Mouse (Mus musculus) megakaryocyte progenitor cell, adult 5-6 weeks (primary cell): ENCODE measurements around the gene Snapin. TPM values are rescaled to one million over a fixed set of nuclear protein-coding genes. Genes with fewer than 3 reads are reported as not detected.

Source experiments
- ATAC-seq: replicated peaks from 2 replicates; pipeline ENCODE4 v1.8.0; 2016; ENCODE audit warnings: mild to moderate bottlenecking, moderate TSS enrichment, inconsistent platforms; ENCODE audit not compliant: poor library complexity
- total RNA-seq, 2 experiments: library from RNA; stranded (forward) in 1 of 2; stranded (reverse) in 1 of 2; fragments of 157-497, 149-512 nt in 1 of 2; fragments of 200-1000 nt in 1 of 2; gene quantifications; 2 replicates each; pipeline versions ENCODE4 v1.2.3 to v1.2.4; 2015 to 2017

The Snapin gene
- total RNA-seq, 2 experiments from 2014 or later = 32.3 to 41.2 TPM

DNA sequence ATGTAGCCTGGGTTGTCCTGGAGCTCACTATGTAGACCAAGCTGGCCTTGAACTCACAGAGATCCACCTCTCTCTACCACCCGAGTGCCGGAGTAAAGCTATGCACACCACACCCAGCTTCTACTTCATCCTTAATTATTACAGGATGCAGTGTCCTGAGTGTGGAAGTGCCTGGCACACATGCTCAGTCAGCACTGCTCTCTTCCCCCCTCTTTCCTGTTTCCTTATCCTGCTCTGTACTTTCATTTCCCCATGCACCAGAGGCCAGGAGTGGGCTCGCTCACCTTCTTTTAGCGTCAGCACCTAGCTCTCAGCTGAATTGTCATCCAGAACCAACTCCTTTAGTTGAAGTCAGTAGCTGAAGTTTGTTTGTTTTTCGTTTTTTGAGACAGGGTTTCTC is 30.5 kb downstream of the Snapin start:
- ATAC-seq = no peak

DNA sequence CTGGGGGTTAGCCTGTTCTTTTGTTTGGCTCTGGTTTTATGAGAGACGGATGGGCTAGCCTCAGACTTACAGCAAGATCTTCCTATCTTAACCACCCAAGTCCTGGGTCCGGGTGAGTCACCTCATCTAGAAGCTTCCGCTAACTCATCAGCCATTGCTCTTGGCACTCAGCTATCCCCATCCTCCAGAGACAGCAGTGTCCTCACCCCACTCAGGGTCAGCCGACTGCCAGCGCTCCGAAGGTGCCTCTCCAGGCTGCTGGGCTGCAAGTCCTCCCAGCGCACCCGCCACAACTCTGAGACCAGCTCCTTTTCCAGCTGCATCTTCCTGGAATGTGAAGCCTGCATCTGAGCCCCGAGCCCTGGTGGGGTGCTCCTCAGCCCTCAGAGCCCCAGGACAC is 31.1 kb downstream of the Snapin start:
- ATAC-seq = no peak

DNA sequence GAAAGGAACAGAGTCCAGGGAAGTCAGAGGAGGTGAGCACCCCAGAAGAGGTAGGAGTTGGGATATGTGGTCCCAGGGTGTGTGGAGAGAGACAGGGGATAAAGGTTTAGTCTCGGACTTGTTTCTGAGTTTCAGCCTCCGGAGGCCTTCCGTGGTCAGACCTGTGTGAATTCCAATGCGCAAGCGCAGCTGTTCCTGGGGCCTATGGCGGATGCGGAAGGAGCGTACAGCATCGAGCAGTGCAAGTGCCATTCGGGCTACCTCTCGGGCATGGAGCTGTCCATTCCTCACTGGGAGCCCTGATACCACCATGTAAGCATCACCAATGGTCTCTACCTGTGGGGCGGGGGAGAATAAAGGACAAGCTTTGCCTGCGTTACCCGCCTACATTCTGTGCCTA is 35.9 kb downstream of the Snapin start:
- no peak for ATAC-seq

DNA sequence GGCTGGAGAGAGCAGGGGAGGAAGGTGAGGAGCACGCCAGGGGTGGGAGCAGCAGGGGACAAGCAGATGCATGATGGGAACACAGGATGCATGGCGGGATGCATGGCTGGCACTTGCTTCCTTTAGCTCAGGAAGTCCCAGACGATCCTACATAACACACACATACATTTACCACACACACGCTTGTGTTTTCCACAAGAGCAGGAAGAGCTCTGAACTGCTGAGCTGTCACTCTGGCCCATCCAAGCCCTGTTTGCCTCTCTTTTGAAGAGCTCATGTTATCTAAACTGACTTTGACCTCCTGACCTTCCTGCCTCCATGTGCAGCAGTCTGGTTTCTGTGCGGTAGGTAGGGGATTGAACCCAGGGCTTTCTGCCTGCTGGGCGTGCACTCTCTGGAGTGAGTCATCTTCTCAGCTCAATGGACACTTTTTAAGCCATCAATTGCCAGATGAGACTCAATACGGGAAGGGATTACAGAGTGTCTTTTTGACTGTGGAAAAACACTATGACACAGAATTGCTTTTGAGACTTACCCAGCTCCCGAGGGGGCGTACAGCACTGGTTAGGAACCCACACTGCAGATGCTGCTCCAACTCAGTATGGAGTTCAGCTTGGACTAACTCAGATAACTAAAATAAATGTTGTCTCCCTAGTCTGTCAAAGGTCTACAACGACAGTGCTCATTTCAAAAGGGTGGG is 39.3 kb downstream of the Snapin start:
- no peak for ATAC-seq

DNA sequence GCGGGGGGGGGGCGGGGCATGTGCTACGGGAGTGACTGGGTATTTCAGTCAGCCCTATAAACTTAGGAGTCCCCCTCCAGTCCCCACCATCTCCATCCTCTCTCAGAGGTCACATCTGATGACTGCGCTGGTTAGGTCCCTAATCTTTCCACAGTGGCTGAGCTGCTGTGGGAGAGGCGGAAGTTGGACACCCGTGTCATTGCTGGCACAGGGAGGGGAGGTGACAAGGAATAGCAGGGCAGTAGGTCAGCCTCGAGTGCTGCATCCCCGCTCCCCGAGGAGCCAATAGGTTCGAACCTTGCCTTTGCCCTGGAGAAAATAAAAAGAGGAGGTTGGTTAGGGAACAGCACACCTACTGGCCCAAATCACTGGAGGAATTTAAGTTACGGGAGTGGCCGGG is 40.0 kb downstream of the Snapin start:
- ATAC-seq = no peak

DNA sequence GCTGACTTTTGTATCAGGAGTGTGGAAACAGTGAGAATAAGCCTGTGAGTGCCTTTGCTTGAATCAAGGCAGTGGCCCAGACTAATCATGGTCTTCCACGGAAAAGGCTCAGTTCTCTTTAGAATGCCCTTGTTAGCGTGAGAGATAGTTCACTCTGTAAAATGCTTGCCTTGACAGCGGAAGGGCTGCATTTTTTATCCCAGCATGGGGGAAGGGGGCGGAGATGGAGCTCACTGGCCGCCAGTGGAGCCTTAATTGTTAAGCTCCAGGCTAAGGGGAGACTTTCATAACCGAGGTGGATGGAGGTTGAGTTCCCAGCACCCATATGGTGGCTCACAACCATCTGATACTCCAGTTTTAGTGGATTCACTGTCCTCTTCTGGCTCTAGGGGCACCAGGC is 42.2 kb downstream of the Snapin start:
- ATAC-seq = no peak

DNA sequence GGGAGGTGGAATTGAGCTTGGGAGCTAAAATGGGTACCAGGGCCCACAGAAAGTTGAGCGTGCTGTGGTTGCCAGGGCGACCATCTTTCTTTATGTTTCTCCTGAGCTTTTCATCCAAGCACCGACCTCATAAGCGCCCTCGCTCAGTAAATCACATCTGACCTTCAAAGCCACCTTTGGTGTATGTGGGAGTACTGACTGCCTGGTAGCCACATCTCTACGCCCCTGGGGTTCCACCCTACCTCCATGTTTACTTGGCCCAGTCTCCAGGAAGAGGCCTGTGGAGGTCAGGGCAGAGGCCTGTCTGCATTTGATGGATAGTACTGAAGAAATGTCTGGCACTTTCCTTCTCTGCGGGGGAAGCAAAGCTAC is 43.7 kb downstream of the Snapin start:
- ATAC-seq = no peak

DNA sequence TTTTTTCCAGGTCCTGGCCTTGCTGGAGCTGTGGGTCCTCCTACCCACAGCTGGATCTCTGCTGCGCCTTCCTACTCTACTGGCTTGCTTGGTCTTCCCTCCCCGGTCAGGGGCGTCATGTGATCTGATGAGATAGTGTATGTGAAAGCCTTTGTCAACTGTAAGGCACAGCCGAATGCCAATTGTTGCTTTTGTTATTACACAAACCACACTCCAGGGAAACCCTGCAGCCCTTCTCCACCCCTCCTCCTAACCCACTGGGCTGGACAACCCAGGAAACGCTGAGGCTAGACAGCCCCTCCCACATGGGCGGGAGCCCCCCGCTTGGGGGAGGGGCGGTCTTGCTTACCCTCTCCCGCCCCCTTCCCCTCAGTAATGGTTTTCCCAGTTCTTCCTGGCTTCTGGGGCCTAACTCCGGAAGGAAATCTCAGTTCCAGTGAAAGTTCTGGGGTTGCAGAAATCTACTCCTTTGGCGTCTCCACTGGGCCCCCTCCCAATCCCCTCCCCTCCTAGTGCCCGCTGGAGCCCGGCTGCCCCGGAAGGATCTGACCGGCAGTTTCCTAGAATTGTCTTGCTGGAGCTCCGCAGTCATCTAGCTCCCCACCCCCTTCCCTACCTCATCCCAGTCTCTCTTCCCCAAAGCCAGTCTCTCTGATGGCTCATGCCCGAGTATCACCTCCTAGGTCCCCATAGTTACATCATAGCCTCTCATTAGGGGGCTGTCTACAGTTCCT is 44.3 kb downstream of the Snapin start:
- ATAC-seq = peak; percentile 87

DNA sequence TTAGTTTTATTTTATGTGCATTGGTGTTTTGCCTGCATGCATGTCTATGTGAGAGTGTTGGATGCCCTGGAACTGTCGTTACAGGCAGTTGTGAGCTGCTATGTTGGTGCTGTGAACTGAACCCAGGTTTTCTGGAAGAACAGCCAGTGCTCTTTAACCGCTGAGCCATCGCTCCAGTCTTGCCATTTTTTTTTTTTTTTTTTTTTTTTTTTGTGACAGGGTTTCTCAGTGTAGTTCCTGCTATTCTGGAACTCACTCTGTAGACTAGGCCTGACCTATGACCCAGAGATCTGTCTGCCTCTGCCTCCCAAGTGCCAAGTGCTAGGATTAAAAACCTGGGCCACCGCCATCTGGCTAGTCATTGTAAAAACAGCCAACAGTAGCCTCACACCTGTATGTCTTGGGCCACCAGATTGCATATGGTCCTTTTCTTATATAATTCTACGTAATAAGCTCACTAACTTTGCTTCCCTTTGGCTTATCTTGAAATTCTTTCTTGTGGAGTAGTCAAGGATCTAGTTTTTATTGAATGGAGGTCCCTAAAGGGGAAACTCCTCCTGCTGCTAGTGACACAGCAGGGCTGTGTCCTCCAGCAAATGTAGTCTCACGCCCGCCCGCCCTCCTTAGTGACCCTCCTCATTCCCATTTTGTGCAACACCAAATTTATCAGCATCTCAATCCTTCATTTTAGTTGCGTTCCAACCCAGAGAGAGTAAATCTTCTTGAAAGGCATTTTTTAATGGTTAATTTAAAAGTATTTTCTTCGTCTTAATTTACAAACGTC is 45.2 kb downstream of the Snapin start:
- no peak for ATAC-seq

DNA sequence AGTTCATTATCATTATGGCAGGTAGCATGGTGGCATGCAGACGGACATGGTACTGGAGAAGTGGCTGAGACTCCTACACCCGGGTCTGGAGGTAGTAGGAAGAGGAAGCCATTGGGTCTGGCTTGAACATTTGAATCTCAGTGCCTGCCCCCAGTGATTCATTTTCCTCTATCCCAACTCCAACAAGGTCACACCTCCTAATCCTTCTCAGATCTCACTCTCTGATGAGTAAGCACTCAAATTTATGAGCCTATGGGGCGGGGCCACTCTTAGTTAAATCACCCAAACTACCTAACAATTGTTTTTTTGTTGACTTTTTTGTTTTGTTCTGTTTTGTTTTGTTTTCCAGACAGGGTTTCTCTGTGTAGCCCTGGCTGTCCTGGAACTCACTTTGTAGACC is 46.9 kb downstream of the Snapin start:
- no peak for ATAC-seq

DNA sequence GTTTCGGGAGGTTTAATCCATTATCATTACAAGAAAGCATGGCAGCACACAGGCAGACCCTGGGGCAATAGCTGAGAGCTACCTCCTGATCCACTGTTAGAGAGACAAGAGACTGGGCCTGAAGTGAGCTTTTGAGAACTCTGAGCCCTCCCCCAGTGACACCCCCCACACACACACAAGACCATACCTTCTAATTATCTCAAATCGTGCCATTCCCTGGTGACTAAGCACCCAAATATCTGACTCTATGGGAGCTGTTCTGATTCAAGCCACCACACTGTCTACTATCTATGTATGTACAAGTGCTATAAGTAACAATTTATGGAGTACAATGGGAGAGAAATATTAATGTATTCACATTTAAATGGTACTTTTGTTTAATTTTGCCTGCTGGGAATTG is 50.1 kb downstream of the Snapin start:
- no peak for ATAC-seq

Other genes with a start within 250 kb of the Snapin start
- gene Creb3l4, start 247.5 kb downstream of the Snapin start, total RNA-seq (2015) = 0.39 TPM in 1 of 2 replicates, not detected in the other
- gene Creb3l4, start 247.5 kb downstream of the Snapin start, total RNA-seq (2017) = not detected in 2 replicates
- 15.6 and 19.5 TPM in 2 replicates for gene Slc39a1, start 242.9 kb downstream of the Snapin start, total RNA-seq (2015)
- gene Slc39a1, start 242.9 kb downstream of the Snapin start, total RNA-seq (2017) = 31.4 and 41.2 TPM in 2 replicates
- 30.9 and 32.5 TPM in 2 replicates for gene Crtc2, start 236.9 kb downstream of the Snapin start, total RNA-seq (2015)
- 10.2 and 18.2 TPM in 2 replicates for gene Crtc2, start 236.9 kb downstream of the Snapin start, total RNA-seq (2017)
- gene Dennd4b, start 225.8 kb downstream of the Snapin start, total RNA-seq (2015) = 16.5 and 21.9 TPM in 2 replicates
- 8.9 and 10.4 TPM in 2 replicates for gene Dennd4b, start 225.8 kb downstream of the Snapin start, total RNA-seq (2017)
- gene Gatad2b, start 197.9 kb downstream of the Snapin start, total RNA-seq (2015) = 87.0 and 96.0 TPM in 2 replicates
- gene Gatad2b, start 197.9 kb downstream of the Snapin start, total RNA-seq (2017) = 17.7 and 22.7 TPM in 2 replicates
- gene Slc27a3, start 101.1 kb downstream of the Snapin start, total RNA-seq (2015) = 0.17 and 0.32 TPM in 2 replicates
- gene Slc27a3, start 101.1 kb downstream of the Snapin start, total RNA-seq (2017) = 0.27 and 0.83 TPM in 2 replicates
- 17.5 and 20.2 TPM in 2 replicates for gene Ints3, start 57.4 kb downstream of the Snapin start, total RNA-seq (2015)
- gene Ints3, start 57.4 kb downstream of the Snapin start, total RNA-seq (2017) = 21.6 and 24.7 TPM in 2 replicates
- gene Npr1, start 25.2 kb downstream of the Snapin start, total RNA-seq (2015) = not detected in 2 replicates
- gene Npr1, start 25.2 kb downstream of the Snapin start, total RNA-seq (2017) = not detected in 2 replicates
- gene Ilf2, start 14.9 kb downstream of the Snapin start, total RNA-seq (2015) = 120 and 136 TPM in 2 replicates
- gene Ilf2, start 14.9 kb downstream of the Snapin start, total RNA-seq (2017) = 204 and 227 TPM in 2 replicates
- 112 and 119 TPM in 2 replicates for gene Chtop, start 18.5 kb upstream of the Snapin start, total RNA-seq (2015)
- 96.0 and 114 TPM in 2 replicates for gene Chtop, start 18.5 kb upstream of the Snapin start, total RNA-seq (2017)
- 123 and 145 TPM in 2 replicates for gene S100a1, start 23.4 kb upstream of the Snapin start, total RNA-seq (2015)
- 121 and 131 TPM in 2 replicates for gene S100a1, start 23.4 kb upstream of the Snapin start, total RNA-seq (2017)
- gene S100a13, start 23.4 kb upstream of the Snapin start, total RNA-seq (2015) = 49.3 and 59.5 TPM in 2 replicates
- 84.2 and 96.0 TPM in 2 replicates for gene S100a13, start 23.4 kb upstream of the Snapin start, total RNA-seq (2017)
- not detected in 2 replicates for gene S100a14, start 35.8 kb upstream of the Snapin start, total RNA-seq (2015)
- gene S100a14, start 35.8 kb upstream of the Snapin start, total RNA-seq (2017) = 0.33 TPM in 1 of 2 replicates, not detected in the other
- 1.0 TPM in 1 of 2 replicates, not detected in the other for gene S100a16, start 46.2 kb upstream of the Snapin start, total RNA-seq (2015)
- not detected in 2 replicates for gene S100a16, start 46.2 kb upstream of the Snapin start, total RNA-seq (2017)
- not detected in 2 replicates for gene S100a3, start 69.5 kb upstream of the Snapin start, total RNA-seq (2015)
- gene S100a3, start 69.5 kb upstream of the Snapin start, total RNA-seq (2017) = not detected in 2 replicates
- gene S100a2, start 99.2 kb upstream of the Snapin start, total RNA-seq (2015) = not detected in 2 replicates
- gene S100a2, start 99.2 kb upstream of the Snapin start, total RNA-seq (2017) = not detected in 2 replicates
- not detected in 2 replicates for gene Gm42674, start 110.9 kb upstream of the Snapin start, total RNA-seq (2015)
- not detected in 2 replicates for gene Gm42674, start 110.9 kb upstream of the Snapin start, total RNA-seq (2017)
- 31.5 and 39.6 TPM in 2 replicates for gene S100a4, start 112.7 kb upstream of the Snapin start, total RNA-seq (2015)
- gene S100a4, start 112.7 kb upstream of the Snapin start, total RNA-seq (2017) = 19.4 and 53.6 TPM in 2 replicates
- not detected in 2 replicates for gene S100a5, start 117.5 kb upstream of the Snapin start, total RNA-seq (2015)
- gene S100a5, start 117.5 kb upstream of the Snapin start, total RNA-seq (2017) = not detected in 2 replicates
- gene S100a6, start 121.8 kb upstream of the Snapin start, total RNA-seq (2015) = 31.2 and 57.3 TPM in 2 replicates
- 10.7 and 21.3 TPM in 2 replicates for gene S100a6, start 121.8 kb upstream of the Snapin start, total RNA-seq (2017)
- gene S100a7a, start 163.0 kb upstream of the Snapin start, total RNA-seq (2015) = not detected in 2 replicates
- not detected in 2 replicates for gene S100a7a, start 163.0 kb upstream of the Snapin start, total RNA-seq (2017)
- 2,361 and 4,241 TPM in 2 replicates for gene S100a8, start 177.9 kb upstream of the Snapin start, total RNA-seq (2015)
- 1,918 and 3,820 TPM in 2 replicates for gene S100a8, start 177.9 kb upstream of the Snapin start, total RNA-seq (2017)
- gene S100a9, start 204.7 kb upstream of the Snapin start, total RNA-seq (2015) = 2,769 and 4,892 TPM in 2 replicates
- gene S100a9, start 204.7 kb upstream of the Snapin start, total RNA-seq (2017) = 952 and 2,018 TPM in 2 replicates
- not detected in 2 replicates for gene Pglyrp4, start 235.9 kb upstream of the Snapin start, total RNA-seq (2015)
- gene Pglyrp4, start 235.9 kb upstream of the Snapin start, total RNA-seq (2017) = 0.17 TPM in 1 of 2 replicates, not detected in the other